Mouse (Mus musculus) monocyte, adult 5-6 weeks (primary cell): Measurements from ENCODE around the gene Slc15a2. TPM values are rescaled to one million over a fixed set of nuclear protein-coding genes. Genes with fewer than 3 reads are reported as not detected.

Experiments used
- ATAC-seq: fragments of 153-309, 156-312 bp; replicated peaks from 2 replicates; pipeline ENCODE4 v1.8.0; 2017; ENCODE audit warnings: mild to moderate bottlenecking; ENCODE audit not compliant: low TSS enrichment, insufficient number of reproducible peaks, severe bottlenecking, poor library complexity, low FRiP score
- total RNA-seq: library from RNA; stranded (forward); fragments of 200-1000, 200-491, 200-594 nt; gene quantifications from 3 replicates; pipeline ENCODE4 v1.2.3, GENCODE M21; 2017

Slc15a2 gene
- total RNA-seq, 1 experiment from 2014 or later: 53.5 TPM

- ATAC-seq: peak; percentile 76
Measured at GRCm38 (mm10) chr16:36709405-36709804, 75.4 kb downstream of the Slc15a2 start.

- no peak for ATAC-seq
Measured at GRCm38 (mm10) chr16:36708751-36709150, 76.0 kb downstream of the Slc15a2 start.

DNA sequence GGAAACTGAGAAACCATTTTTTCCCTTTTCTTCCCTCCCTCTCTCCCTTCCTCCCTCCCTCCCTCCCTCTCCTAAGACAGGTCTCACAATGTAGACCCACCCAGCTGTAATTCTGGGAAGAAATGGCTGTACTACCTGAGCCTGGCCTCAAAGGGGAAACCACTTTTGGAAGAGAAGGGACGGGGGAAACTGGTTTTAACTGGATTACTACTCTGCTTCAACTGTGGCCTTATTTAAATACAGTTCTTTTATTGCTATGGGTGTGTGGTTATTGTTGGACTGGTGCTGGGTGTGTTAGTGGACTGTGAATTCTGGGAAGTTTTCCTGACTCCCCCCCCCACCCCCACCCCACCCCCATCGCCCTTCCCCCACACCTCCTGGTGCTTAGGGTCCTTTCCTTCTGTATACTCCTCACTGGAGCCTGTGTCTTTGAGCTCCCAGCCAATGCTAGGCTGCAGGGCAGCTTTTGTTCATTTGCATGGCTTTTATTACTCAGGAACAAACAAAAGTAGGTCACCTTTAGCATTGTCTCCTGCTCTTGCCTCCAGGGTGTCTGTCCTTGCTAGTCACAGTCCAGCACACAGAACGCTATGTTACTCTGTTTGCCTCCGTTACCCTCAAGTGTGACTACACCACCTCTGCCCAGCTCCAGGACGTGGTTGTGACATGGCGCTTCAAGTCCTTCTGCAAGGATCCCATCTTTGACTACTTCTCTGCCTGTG lies 76.9 kb downstream of the Slc15a2 start:
- ATAC-seq: no peak

GRCm38 (mm10) chr16:36700484-36700883 lies 84.3 kb downstream of the Slc15a2 start:
- ATAC-seq: no peak

Other genes starting within 250 kb of the Slc15a2 start
- not detected in 3 replicates for gene Casr, start 222.8 kb downstream of the Slc15a2 start, total RNA-seq
- 63.3 to 72.4 TPM (median 72.1 TPM) in 3 replicates for gene Cd86, start 118.9 kb downstream of the Slc15a2 start, total RNA-seq
- 2.0 to 2.3 TPM in 2 of 3 replicates, not detected in the other for gene Ildr1, start 91.0 kb downstream of the Slc15a2 start, total RNA-seq
- gene Iqcb1, start 43.4 kb upstream of the Slc15a2 start, total RNA-seq: 17.8 to 35.6 TPM (median 25.5 TPM) in 3 replicates
- gene Eaf2, start 90.0 kb upstream of the Slc15a2 start, total RNA-seq: 11.5 to 14.9 TPM (median 13.4 TPM) in 3 replicates
- gene Golgb1, start 90.2 kb upstream of the Slc15a2 start, total RNA-seq: 24.1 to 52.5 TPM (median 27.2 TPM) in 3 replicates
- 630 to 720 TPM (median 692 TPM) in 3 replicates for gene Hcls1, start 150.0 kb upstream of the Slc15a2 start, total RNA-seq
- 0.29 to 0.38 TPM in 2 of 3 replicates, not detected in the other for gene Fbxo40, start 205.5 kb upstream of the Slc15a2 start, total RNA-seq
- gene Polq, start 226.8 kb upstream of the Slc15a2 start, total RNA-seq: 2.6 to 9.0 TPM (median 4.5 TPM) in 3 replicates